Mouse (Mus musculus): ENCODE data around the gene Cav3. TPM values are rescaled to one million over a fixed set of nuclear protein-coding genes. Genes with fewer than 3 reads are reported as not detected.

The Cav3 gene
- polyA plus RNA-seq, 1 experiment: 304 TPM

- Histone ChIP-seq H3K36me3 (ENCODE audit: control insufficient read depth, insufficient read depth) (no peaks in the 10 kb centered on the region), H3K27me3 (ENCODE audit: control insufficient read depth, insufficient read depth, insufficient read length) (no peaks in the 10 kb centered on the region), H3ac (ENCODE audit: control insufficient read depth, insufficient read length) (no peak overlapping the region), H3K4me2 (ENCODE audit: low read depth) (no peak overlapping the region), H3K4me3 (no peak overlapping the region), H3K79me2 (ENCODE audit: control insufficient read depth, insufficient read depth) (no peaks in the 10 kb centered on the region)
- TF ChIP-seq USF1 (IDR thresholded peaks at IDR 0.05; ENCODE audit: low read depth) (no peak), POLR2A (IDR thresholded peaks at IDR 0.05; ENCODE audit: insufficient read length, low read depth) (no peak)
Observed at GRCm38 (mm10) chr6:112497456-112497855, 38.2 kb downstream of the Cav3 start.

- Histone ChIP-seq H3K27me3 (ENCODE audit: control insufficient read depth, insufficient read depth, insufficient read length) (no peaks in the 10 kb centered on the region), H3ac (ENCODE audit: control insufficient read depth, insufficient read length) (no peak overlapping the region), H3K36me3 (ENCODE audit: control insufficient read depth, insufficient read depth) (no peaks in the 10 kb centered on the region), H3K4me3 (no peak overlapping the region), H3K79me2 (ENCODE audit: control insufficient read depth, insufficient read depth) (no peaks in the 10 kb centered on the region), H3K4me2 (ENCODE audit: low read depth) (no peak overlapping the region)
- no peak for TF ChIP-seq MYOG (IDR thresholded peaks at IDR 0.05; ENCODE audit: control insufficient read depth in 1 of 3, insufficient read depth in 1 of 3, insufficient read length in 2 of 3, low read depth in 2 of 3)
- no peak for TF ChIP-seq USF1 (IDR thresholded peaks at IDR 0.05; ENCODE audit: low read depth)
Observed at GRCm38 (mm10) chr6:112498716-112499115, 39.4 kb downstream of the Cav3 start.

- no peaks in the 10 kb centered on the region for H3K36me3 ChIP-seq (ENCODE audit: control insufficient read depth, insufficient read depth)
- no peaks in the 10 kb centered on the region for H3K79me2 ChIP-seq (ENCODE audit: control insufficient read depth, insufficient read depth)
- no peak overlapping the region for H3ac ChIP-seq (ENCODE audit: control insufficient read depth, insufficient read length)
- no peak overlapping the region for H3K4me3 ChIP-seq
- no peak for TF ChIP-seq MAX (IDR thresholded peaks at IDR 0.05; ENCODE audit: low read depth)
- no peak for TF ChIP-seq POLR2AphosphoS2 (IDR thresholded peaks at IDR 0.05; ENCODE audit: insufficient read length, low read depth)
- no peak for TF ChIP-seq USF1 (IDR thresholded peaks at IDR 0.05; ENCODE audit: low read depth)
- no peak for TF ChIP-seq MYOD1 (IDR thresholded peaks at IDR 0.05; ENCODE audit: control insufficient read depth in 1 of 3, insufficient read length in 2 of 3, low read depth in 2 of 3)
- TF ChIP-seq TCF3 (IDR thresholded peaks at IDR 0.05; ENCODE audit: insufficient read length, low read depth): no peak
- no peaks in the 10 kb centered on the region for H3K27me3 ChIP-seq (ENCODE audit: control insufficient read depth, insufficient read depth, insufficient read length)
- no peak overlapping the region for H3K4me2 ChIP-seq (ENCODE audit: low read depth)
Observed at GRCm38 (mm10) chr6:112499456-112499855, 40.2 kb downstream of the Cav3 start.

- no peak overlapping the region for H3ac ChIP-seq (ENCODE audit: control insufficient read depth, insufficient read length)
- no peak overlapping the region for H3K4me3 ChIP-seq
- H3K27me3 ChIP-seq (ENCODE audit: control insufficient read depth, insufficient read depth, insufficient read length): no peaks in the 10 kb centered on the region
- no peaks in the 10 kb centered on the region for H3K36me3 ChIP-seq (ENCODE audit: control insufficient read depth, insufficient read depth)
- H3K4me2 ChIP-seq (ENCODE audit: low read depth): no peak overlapping the region
- no peaks in the 10 kb centered on the region for H3K79me2 ChIP-seq (ENCODE audit: control insufficient read depth, insufficient read depth)
- TF ChIP-seq POLR2A (IDR thresholded peaks at IDR 0.05; ENCODE audit: insufficient read length, low read depth) (no peak), MAX (IDR thresholded peaks at IDR 0.05; ENCODE audit: low read depth) (no peak), USF1 (IDR thresholded peaks at IDR 0.05; ENCODE audit: low read depth) (no peak), SRF (IDR thresholded peaks at IDR 0.05; ENCODE audit: control insufficient read depth, insufficient read length, low read depth) (no peak), CEBPB (IDR thresholded peaks at IDR 0.05; ENCODE audit: insufficient read depth, poor library complexity, severe bottlenecking) (no peak), TCF12 (IDR thresholded peaks at IDR 0.05; ENCODE audit: insufficient read depth, poor library complexity, severe bottlenecking) (no peak), REST (IDR thresholded peaks at IDR 0.05; ENCODE audit: insufficient read depth, insufficient read length) (no peak), MYOD1 (IDR thresholded peaks at IDR 0.05; ENCODE audit: control insufficient read depth in 1 of 3, insufficient read length in 2 of 3, low read depth in 2 of 3) (no peak), E2F4 (IDR thresholded peaks at IDR 0.05; ENCODE audit: insufficient read depth) (no peak), POLR2AphosphoS2 (IDR thresholded peaks at IDR 0.05; ENCODE audit: insufficient read length, low read depth) (no peak)
Observed at GRCm38 (mm10) chr6:112501156-112501555, 41.9 kb downstream of the Cav3 start.

- TF ChIP-seq SRF (IDR thresholded peaks at IDR 0.05; ENCODE audit: control insufficient read depth, insufficient read length, low read depth) (no peak), MAX (IDR thresholded peaks at IDR 0.05; ENCODE audit: low read depth) (no peak), E2F4 (IDR thresholded peaks at IDR 0.05; ENCODE audit: insufficient read depth) (no peak), MYOG (IDR thresholded peaks at IDR 0.05; ENCODE audit: control insufficient read depth in 1 of 3, insufficient read depth in 1 of 3, insufficient read length in 2 of 3, low read depth in 2 of 3) (no peak)
- Histone ChIP-seq H3K79me2 (ENCODE audit: control insufficient read depth, insufficient read depth) (no peaks in the 10 kb centered on the region), H3ac (ENCODE audit: control insufficient read depth, insufficient read length) (no peak overlapping the region), H3K4me3 (no peak overlapping the region), H3K36me3 (ENCODE audit: control insufficient read depth, insufficient read depth) (no peaks in the 10 kb centered on the region), H3K27me3 (ENCODE audit: control insufficient read depth, insufficient read depth, insufficient read length) (no peaks in the 10 kb centered on the region), H3K4me2 (ENCODE audit: low read depth) (no peak overlapping the region)
Observed at GRCm38 (mm10) chr6:112507617-112508016, 48.3 kb downstream of the Cav3 start.

GRCm38 (mm10) chr6:112509590-112510131, 50.4 kb downstream of the Cav3 start:
- Histone ChIP-seq H3K4me2 (ENCODE audit: low read depth) (no peak overlapping the region), H3K79me2 (ENCODE audit: control insufficient read depth, insufficient read depth) (no peaks in the 10 kb centered on the region), H3K27me3 (ENCODE audit: control insufficient read depth, insufficient read depth, insufficient read length) (no peaks in the 10 kb centered on the region), H3K4me3 (no peak overlapping the region), H3K36me3 (ENCODE audit: control insufficient read depth, insufficient read depth) (no peaks in the 10 kb centered on the region), H3ac (ENCODE audit: control insufficient read depth, insufficient read length) (no peak overlapping the region)
- peak in 1 of 3 experiments; percentile 32 for TF ChIP-seq MYOD1 (IDR thresholded peaks at IDR 0.05; ENCODE audit: control insufficient read depth in 1 of 3, insufficient read length in 2 of 3, low read depth in 2 of 3)
- no peak for TF ChIP-seq POLR2AphosphoS2 (IDR thresholded peaks at IDR 0.05; ENCODE audit: insufficient read length, low read depth)

All from myocyte (in vitro differentiated cells).